Mouse (Mus musculus) heart, embryonic 12.5 days (tissue): Measurements from ENCODE around the gene Hnrnpa0. TPM values are rescaled to one million over a fixed set of nuclear protein-coding genes. Genes with fewer than 3 reads are reported as not detected.

Experiments used
- ATAC-seq: fragments of 200-750 bp; cut with Nextera tagmentation; 2 replicates; pipeline ENCODE4 v1.8.0; 2017; ENCODE audit warnings: moderate TSS enrichment, moderate library complexity; ENCODE audit not compliant: insufficient number of reproducible peaks, low FRiP score
- H3K27ac ChIP-seq: fragments of 300-500 bp; sonication (generic); 2 replicates; pipeline ENCODE4 v1.5.1; 2016; ENCODE audit warnings: mild to moderate bottlenecking, moderate library complexity; ENCODE audit not compliant: poor library complexity, severe bottlenecking
- H3K27me3 ChIP-seq: fragments of 300-500 bp; sonication (generic); replicated peaks from 2 replicates; pipeline ENCODE4 v1.6.1; 2016; ENCODE audit warnings: mild to moderate bottlenecking, moderate library complexity
- H3K36me3 ChIP-seq: fragments of 300-500 bp; sonication (generic); 2 replicates; pipeline ENCODE4 v1.6.1; 2016; ENCODE audit warnings: mild to moderate bottlenecking, moderate library complexity
- H3K4me1 ChIP-seq: fragments of 300-500 bp; sonication (generic); replicated peaks from 2 replicates; pipeline ENCODE4 v1.6.1; 2016; ENCODE audit warnings: mild to moderate bottlenecking
- H3K4me2 ChIP-seq: fragments of 300-500 bp; sonication (generic); 2 replicates; pipeline ENCODE4 v1.6.1; 2016; ENCODE audit warnings: mild to moderate bottlenecking, moderate library complexity
- H3K4me3 ChIP-seq: fragments of 300-500 bp; sonication (generic); 2 replicates; pipeline ENCODE4 v1.5.1; 2016; ENCODE audit warnings: mild to moderate bottlenecking
- H3K9ac ChIP-seq: fragments of 300-500 bp; sonication (generic); 2 replicates; pipeline ENCODE4 v1.6.1; 2016; ENCODE audit warnings: mild to moderate bottlenecking, moderate library complexity
- H3K9me3 ChIP-seq: fragments of 300-500 bp; sonication (generic); replicated peaks from 2 replicates; pipeline ENCODE4 v1.6.1; 2016; ENCODE audit warnings: mild to moderate bottlenecking, moderate library complexity
- whole genome bisulfite sequencing: fragments of 180-500 bp; shearing (Covaris S2); methylation state at CpG from one replicate; pipeline ENCODE4 v1.1.7; 2016; 5-methylcytosine and 5-hydroxymethylcytosine counted together
- polyA plus RNA-seq: library from polyadenylated mRNA; unstranded; fragments of >200 nt; fragmentation: Nextera tagmentation; extraction: Ambion mirVana; gene quantifications from 2 replicates; pipeline ENCODE4 v1.2.1, GENCODE M21; 2016

Gene Hnrnpa0
- polyA plus RNA-seq, 1 experiment from 2014 or later: 21.8 TPM

DNA sequence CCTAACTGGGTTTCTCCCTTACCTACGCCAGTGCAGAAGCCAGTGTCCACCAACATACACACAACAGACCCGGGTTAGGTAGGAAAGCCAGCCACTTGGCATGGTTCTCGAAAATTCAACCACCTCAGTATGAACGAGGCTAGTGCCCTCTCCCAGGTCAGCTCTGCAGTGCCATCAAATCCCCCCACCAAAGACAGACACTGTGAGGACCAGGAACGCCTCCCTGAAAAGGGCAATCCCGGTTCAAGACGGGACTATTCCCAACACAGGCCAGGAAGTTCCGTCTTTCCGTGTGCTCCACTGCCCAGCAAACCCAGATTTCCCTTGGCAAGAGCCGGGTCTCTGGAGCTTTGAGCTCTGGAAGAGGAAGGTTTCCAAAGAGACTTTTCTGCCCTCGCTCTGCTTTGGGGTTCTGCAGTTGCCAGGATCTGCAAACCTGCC, 15.7 kb downstream of the Hnrnpa0 start:
- no peak for ATAC-seq
- WGBS: 14% methylated on average over 11 of the region's 11 CpGs

DNA sequence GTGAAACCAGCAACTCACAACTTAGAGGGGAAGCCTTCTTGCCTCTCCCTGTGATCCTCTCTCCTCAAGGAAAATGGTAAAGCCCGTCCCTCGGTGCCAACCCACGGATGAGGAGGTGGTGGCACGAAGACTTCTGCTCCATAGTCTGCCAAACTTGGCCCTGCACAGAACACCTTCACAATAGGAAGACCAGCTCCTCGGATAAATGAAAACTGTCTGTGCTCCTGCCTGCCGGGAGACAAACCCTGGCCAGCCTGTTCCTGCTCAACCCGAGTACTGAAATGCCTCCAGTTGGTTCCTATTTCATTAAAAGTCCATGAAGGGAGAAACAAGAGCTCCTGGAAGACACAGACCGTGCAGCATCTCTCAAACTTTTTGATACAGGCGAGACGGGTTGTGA, 16.2 kb downstream of the Hnrnpa0 start:
- peak overlapping the region; percentile 85 for H3K4me2 ChIP-seq
- no peaks in the 10 kb centered on the region for H3K36me3 ChIP-seq
- peak overlapping the region; percentile 55 for H3K4me3 ChIP-seq
- no peaks in the 10 kb centered on the region for H3K27me3 ChIP-seq
- H3K4me1 ChIP-seq: peaks cover 18% of the 10 kb centered on the region
- no peaks in the 10 kb centered on the region for H3K9me3 ChIP-seq
- WGBS: 66% methylated on average over 10 of the region's 10 CpGs
- peak overlapping the region; percentile 74 for H3K9ac ChIP-seq
- no peak overlapping the region for H3K27ac ChIP-seq
- ATAC-seq: no peak

More for the DNA sequence above, 15.7 kb downstream of the Hnrnpa0 start:
- Histone ChIP-seq H3K9me3 (no peaks in the 10 kb centered on the region), H3K4me3 (peak overlapping the region; percentile 55), H3K27ac (peak overlapping the region; percentile 41), H3K36me3 (no peaks in the 10 kb centered on the region), H3K4me2 (peak overlapping the region; percentile 85), H3K27me3 (no peaks in the 10 kb centered on the region), H3K9ac (peak overlapping the region; percentile 74), H3K4me1 (peaks cover 18% of the 10 kb centered on the region)

DNA sequence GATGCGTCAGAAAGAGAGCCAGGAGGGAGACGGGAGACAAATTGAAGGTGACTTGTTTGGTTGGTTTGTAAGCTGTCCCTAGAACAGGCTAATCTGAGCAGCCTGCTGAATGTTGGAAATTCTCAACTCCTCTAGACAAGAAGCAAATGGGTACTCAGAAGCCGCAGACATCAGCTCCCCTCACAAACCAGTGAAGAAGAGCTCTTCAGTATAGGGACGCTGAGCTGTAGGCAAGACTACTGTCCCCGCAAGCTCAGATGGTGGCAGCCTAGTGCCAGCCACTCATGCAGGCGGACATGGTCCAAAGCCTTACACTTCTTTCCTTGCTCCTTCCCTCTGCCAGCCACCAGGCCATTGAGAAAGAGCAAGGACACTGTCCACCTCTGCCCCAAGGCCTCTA, 17.1 kb downstream of the Hnrnpa0 start:
- Histone ChIP-seq H3K9ac (no peak overlapping the region), H3K4me3 (no peak overlapping the region), H3K27me3 (no peaks in the 10 kb centered on the region), H3K4me1 (peaks cover 18% of the 10 kb centered on the region), H3K27ac (no peak overlapping the region), H3K9me3 (no peaks in the 10 kb centered on the region; the same call in 1 of the 2 replicates), H3K4me2 (0 out of 2 replicates have a peak overlapping the region, but pooled peaks have one; percentile 2), H3K36me3 (no peaks in the 10 kb centered on the region)
- ATAC-seq: no peak
- WGBS: 84% methylated on average over 6 of the region's 6 CpGs

DNA sequence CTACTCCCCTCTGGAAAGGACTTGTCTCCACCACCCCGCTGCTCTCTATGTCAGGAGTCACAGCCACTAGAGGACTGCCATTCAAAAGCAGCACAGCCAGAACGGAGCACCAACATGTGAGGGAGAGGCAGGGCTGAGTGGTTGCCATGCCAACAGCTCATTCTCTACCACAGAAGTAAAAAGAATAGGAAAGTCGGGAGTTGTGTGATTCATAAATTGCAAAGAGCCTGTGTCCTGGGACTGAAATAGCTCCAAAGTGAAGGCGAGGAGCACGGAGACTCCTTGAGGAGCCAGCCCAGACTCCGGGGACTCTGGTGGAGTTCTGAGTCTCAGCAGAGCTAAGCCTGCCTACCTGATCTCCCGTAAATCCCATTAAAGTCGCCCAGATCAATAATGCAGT, 37.7 kb downstream of the Hnrnpa0 start:
- H3K36me3 ChIP-seq: peaks cover 13% of the 10 kb centered on the region
- no peaks in the 10 kb centered on the region for H3K9me3 ChIP-seq
- H3K27me3 ChIP-seq: no peaks in the 10 kb centered on the region
- H3K4me3 ChIP-seq: no peak overlapping the region
- no peak overlapping the region for H3K27ac ChIP-seq
- no peak overlapping the region for H3K4me2 ChIP-seq
- 48% methylated on average over 8 of the region's 8 CpGs for WGBS
- H3K9ac ChIP-seq: no peak overlapping the region
- ATAC-seq: no peak
- H3K4me1 ChIP-seq: peaks cover 20% of the 10 kb centered on the region

DNA sequence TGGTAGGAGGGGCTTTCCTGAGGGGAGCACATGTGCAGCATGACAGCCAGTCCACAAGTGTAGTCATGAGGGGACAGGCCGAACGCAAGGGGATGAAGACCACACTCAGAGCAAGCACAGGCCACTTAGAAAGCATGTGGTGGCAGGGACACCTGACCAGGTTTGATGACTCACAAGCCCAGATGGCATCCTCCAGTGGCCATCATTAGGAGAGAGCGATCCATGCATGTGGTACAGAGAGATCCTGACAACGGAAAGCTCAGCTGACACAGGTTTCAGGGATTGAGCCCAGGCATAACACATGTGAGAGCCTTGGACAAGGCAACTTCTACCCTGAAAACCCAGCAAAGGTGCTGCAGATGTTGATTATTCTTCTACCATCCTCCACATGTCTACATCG, 44.0 kb downstream of the Hnrnpa0 start:
- peaks cover 4% of the 10 kb centered on the region; the same call in 1 of the 2 replicates for H3K36me3 ChIP-seq
- no peak for ATAC-seq
- no peak overlapping the region for H3K4me2 ChIP-seq
- WGBS: 81% methylated on average over 5 of the region's 5 CpGs
- H3K4me1 ChIP-seq: peaks cover 23% of the 10 kb centered on the region
- H3K9ac ChIP-seq: no peak overlapping the region
- no peak overlapping the region for H3K4me3 ChIP-seq
- no peaks in the 10 kb centered on the region for H3K9me3 ChIP-seq
- no peak overlapping the region for H3K27ac ChIP-seq
- no peaks in the 10 kb centered on the region for H3K27me3 ChIP-seq

DNA sequence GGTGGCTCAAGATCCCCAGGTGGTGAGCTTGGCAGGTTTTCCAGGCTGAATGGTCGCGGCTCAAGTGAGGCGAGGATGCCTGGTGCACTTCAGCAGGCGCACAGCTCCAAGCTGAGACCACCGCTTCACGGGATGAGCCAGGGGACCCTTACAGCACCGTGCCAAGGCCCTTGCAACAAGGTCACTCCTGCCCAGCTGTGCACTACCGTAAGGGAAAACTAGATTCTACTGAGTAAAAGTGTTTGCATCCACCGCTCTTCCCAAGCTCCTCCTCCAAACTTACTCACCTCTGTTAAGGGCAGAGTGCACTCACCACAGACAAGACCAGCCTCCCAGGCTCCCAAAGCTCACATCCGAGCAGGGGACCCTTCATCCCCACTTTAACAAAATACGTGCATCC, 44.8 kb downstream of the Hnrnpa0 start:
- ATAC-seq: no peak
- no peak overlapping the region for H3K27ac ChIP-seq

DNA sequence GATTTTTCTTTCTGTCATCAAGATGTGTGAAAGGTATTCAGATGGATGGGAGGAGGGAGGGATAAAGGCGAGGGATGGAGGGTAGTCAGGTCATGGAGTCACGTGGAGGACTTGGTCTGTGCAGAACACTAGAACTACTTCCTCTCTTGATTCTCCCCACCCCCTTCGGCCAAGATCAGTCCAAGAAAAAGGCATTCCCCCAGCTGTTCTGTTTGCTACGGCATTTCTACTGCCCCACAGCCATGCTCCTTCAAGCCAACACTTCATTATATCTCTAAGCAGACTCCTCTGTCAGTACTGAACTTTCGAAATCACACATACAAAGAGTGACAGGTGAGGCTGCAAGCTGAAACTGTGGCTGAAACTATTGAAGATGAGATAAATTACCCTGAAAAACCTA, 45.3 kb downstream of the Hnrnpa0 start:
- no peak overlapping the region for H3K4me2 ChIP-seq
- H3K27me3 ChIP-seq: no peaks in the 10 kb centered on the region
- peaks cover 23% of the 10 kb centered on the region for H3K4me1 ChIP-seq
- H3K9ac ChIP-seq: no peak overlapping the region
- no peak overlapping the region for H3K27ac ChIP-seq
- H3K4me3 ChIP-seq: no peak overlapping the region
- ATAC-seq: no peak
- no peaks in the 10 kb centered on the region for H3K9me3 ChIP-seq
- WGBS: 52% methylated on average over 5 of the region's 5 CpGs
- peaks cover 4% of the 10 kb centered on the region; the same call in 1 of the 2 replicates for H3K36me3 ChIP-seq

More for the DNA sequence above, 44.8 kb downstream of the Hnrnpa0 start:
- Histone ChIP-seq H3K4me1 (peaks cover 23% of the 10 kb centered on the region), H3K4me2 (no peak overlapping the region), H3K36me3 (peaks cover 4% of the 10 kb centered on the region; the same call in 1 of the 2 replicates), H3K9me3 (no peaks in the 10 kb centered on the region), H3K9ac (no peak overlapping the region), H3K27me3 (no peaks in the 10 kb centered on the region), H3K4me3 (no peak overlapping the region)
- WGBS: 72% methylated on average over 11 of the region's 11 CpGs

DNA sequence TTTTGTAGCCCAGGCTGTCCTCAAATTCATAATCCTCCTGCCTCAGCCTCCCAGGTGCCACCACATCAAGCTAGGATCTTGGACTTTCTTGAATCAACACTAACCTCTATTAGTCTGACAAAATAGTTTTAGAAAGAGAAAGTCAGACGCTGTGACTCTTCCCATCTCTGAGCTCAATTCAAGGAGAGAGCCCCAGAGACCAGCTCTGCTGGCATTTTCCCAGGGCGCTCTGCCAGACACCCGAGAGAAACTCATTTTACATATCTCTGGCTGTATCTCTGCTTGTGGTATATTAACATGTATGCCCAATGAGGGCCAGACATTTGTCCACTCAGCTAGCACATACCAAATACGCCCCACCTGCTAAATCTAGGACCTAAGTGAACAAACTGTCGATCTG, 50.0 kb downstream of the Hnrnpa0 start:
- H3K36me3 ChIP-seq: 0 out of 2 replicates have a peak, but pooled peaks cover 3% of the 10 kb centered on the region
- peaks cover 20% of the 10 kb centered on the region for H3K4me1 ChIP-seq
- H3K27ac ChIP-seq: no peak overlapping the region
- no peak for ATAC-seq
- H3K4me3 ChIP-seq: no peak overlapping the region
- no peaks in the 10 kb centered on the region for H3K27me3 ChIP-seq
- no peak overlapping the region for H3K4me2 ChIP-seq
- 68% methylated on average over 5 of the region's 5 CpGs for WGBS
- H3K9ac ChIP-seq: no peak overlapping the region
- no peaks in the 10 kb centered on the region for H3K9me3 ChIP-seq

Other genes starting within 250 kb of the Hnrnpa0 start
- gene Spock1, start 220.2 kb downstream of the Hnrnpa0 start, polyA plus RNA-seq: 0.41 and 0.70 TPM in 2 replicates
- gene Klhl3, start 15.0 kb downstream of the Hnrnpa0 start, polyA plus RNA-seq: 4.4 and 4.5 TPM in 2 replicates
- gene Idnk, start 29.1 kb upstream of the Hnrnpa0 start, polyA plus RNA-seq: 25.4 and 28.9 TPM in 2 replicates
- gene Ubqln1, start 87.1 kb upstream of the Hnrnpa0 start, polyA plus RNA-seq: 104 and 108 TPM in 2 replicates
- gene Gkap1, start 147.1 kb upstream of the Hnrnpa0 start, polyA plus RNA-seq: 24.7 and 25.4 TPM in 2 replicates
- gene Kif27, start 230.6 kb upstream of the Hnrnpa0 start, polyA plus RNA-seq: 0.40 and 0.41 TPM in 2 replicates